Mouse (Mus musculus) embryonic facial prominence, embryonic 13.5 days (tissue): Measurements from ENCODE around the gene Nap1l5. TPM values are rescaled to one million over a fixed set of nuclear protein-coding genes. Genes with fewer than 3 reads are reported as not detected.
"Not testable (repeated sequence)": the region's sequence is repeated elsewhere in the genome, so short reads cannot be mapped to it uniquely, and the experiment has no call there.

Experiments used
- ATAC-seq: fragments of 200-750 bp; cut with Nextera tagmentation; 2 replicates; pipeline ENCODE4 v1.8.0; 2017; ENCODE audit warnings: low read depth; ENCODE audit not compliant: insufficient number of reproducible peaks, insufficient read depth, low FRiP score, low TSS enrichment
- H3K27ac ChIP-seq: fragments of 300-500 bp; sonication (generic); 2 replicates; pipeline ENCODE4 v1.5.1; 2015; ENCODE audit warnings: moderate library complexity, mild to moderate bottlenecking, inconsistent platforms
- H3K27me3 ChIP-seq: fragments of 300-500 bp; sonication (generic); 2 replicates; pipeline ENCODE4 v1.6.1; 2015; ENCODE audit warnings: mild to moderate bottlenecking, inconsistent platforms
- H3K36me3 ChIP-seq: fragments of 300-500 bp; sonication (generic); 2 replicates; pipeline ENCODE4 v1.6.1; 2015; ENCODE audit warnings: mild to moderate bottlenecking, inconsistent platforms
- H3K4me1 ChIP-seq: fragments of 300-500 bp; sonication (generic); 2 replicates; pipeline ENCODE4 v1.6.1; 2015; ENCODE audit warnings: inconsistent platforms
- H3K4me2 ChIP-seq: fragments of 300-500 bp; sonication (generic); 2 replicates; pipeline ENCODE4 v1.6.1; 2015; ENCODE audit warnings: moderate library complexity, mild to moderate bottlenecking, inconsistent platforms
- H3K4me3 ChIP-seq: fragments of 300-500 bp; sonication (generic); 2 replicates; pipeline ENCODE4 v1.5.1; 2015; ENCODE audit warnings: mild to moderate bottlenecking, inconsistent platforms
- H3K9ac ChIP-seq: fragments of 300-500 bp; sonication (generic); 2 replicates; pipeline ENCODE4 v1.6.1; 2015; ENCODE audit warnings: mild to moderate bottlenecking, inconsistent platforms
- H3K9me3 ChIP-seq: fragments of 300-500 bp; sonication (generic); 2 replicates; pipeline ENCODE4 v1.6.1; 2016; ENCODE audit warnings: inconsistent platforms
- WGBS: fragments of 180-500 bp; shearing (Covaris S2); methylation state at CpG from one replicate; pipeline ENCODE4 v1.1.7; 2015; ENCODE audit warnings: mixed read lengths; 5-methylcytosine and 5-hydroxymethylcytosine counted together
- polyA plus RNA-seq: library from polyadenylated mRNA; unstranded; fragments of >200 nt; fragmentation: Nextera tagmentation; extraction: Ambion mirVana; gene quantifications from 2 replicates; pipeline ENCODE4 v1.2.1, GENCODE M21; 2015

The Nap1l5 gene
- polyA plus RNA-seq, 1 experiment from 2014 or later = 2.3 TPM

GRCm38 (mm10) chr6:58879572-58879971, 27.3 kb downstream of the Nap1l5 start:
- H3K4me1 ChIP-seq = no peaks in the 10 kb centered on the region
- no peak overlapping the region for H3K4me2 ChIP-seq
- 72% methylated on average over 4 of the region's 4 CpGs for WGBS
- H3K36me3 ChIP-seq = 0 out of 2 replicates have a peak, but pooled peaks cover 4% of the 10 kb centered on the region
- no peak for ATAC-seq
- no peak overlapping the region for H3K27ac ChIP-seq
- no peak overlapping the region for H3K4me3 ChIP-seq
- H3K9me3 ChIP-seq = no peaks in the 10 kb centered on the region
- no peak overlapping the region for H3K9ac ChIP-seq
- H3K27me3 ChIP-seq = no peaks in the 10 kb centered on the region

- 93% methylated on average over 6 of the region's 6 CpGs for WGBS
- not testable (repeated sequence) for ATAC-seq, H3K4me2 ChIP-seq, H3K9ac ChIP-seq, H3K27me3 ChIP-seq, H3K9me3 ChIP-seq, H3K27ac ChIP-seq, H3K36me3 ChIP-seq, H3K4me3 ChIP-seq, H3K4me1 ChIP-seq
Observed at GRCm38 (mm10) chr6:58867858-58868257, 39.0 kb downstream of the Nap1l5 start.

- no peak overlapping the region for H3K4me2 ChIP-seq
- no peak overlapping the region for H3K4me3 ChIP-seq
- no peaks in the 10 kb centered on the region for H3K27me3 ChIP-seq
- no peak overlapping the region for H3K27ac ChIP-seq
- no peaks in the 10 kb centered on the region for H3K9me3 ChIP-seq
- H3K9ac ChIP-seq = no peak overlapping the region
- peaks cover 13% of the 10 kb centered on the region for H3K4me1 ChIP-seq
- WGBS = 85% methylated on average over 4 of the region's 4 CpGs
- ATAC-seq = no peak
- 0 out of 2 replicates have a peak, but pooled peaks cover 4% of the 10 kb centered on the region for H3K36me3 ChIP-seq
Observed at GRCm38 (mm10) chr6:58863631-58864235, 43.1 kb downstream of the Nap1l5 start.

GRCm38 (mm10) chr6:58862446-58862993, 44.4 kb downstream of the Nap1l5 start:
- ATAC-seq = 0 out of 2 replicates have a peak, but pooled peaks have one; percentile 15
- Histone ChIP-seq H3K9ac (no peak overlapping the region), H3K27ac (no peak overlapping the region; the same call in 1 of the 2 replicates), H3K4me3 (no peak overlapping the region), H3K4me2 (no peak overlapping the region; the same call in 1 of the 2 replicates), H3K36me3 (0 out of 2 replicates have a peak, but pooled peaks cover 4% of the 10 kb centered on the region), H3K27me3 (no peaks in the 10 kb centered on the region), H3K4me1 (peaks cover 13% of the 10 kb centered on the region), H3K9me3 (no peaks in the 10 kb centered on the region)
- 47% methylated on average over 9 of the region's 9 CpGs for WGBS

- Histone ChIP-seq H3K4me2 (no peak overlapping the region), H3K36me3 (0 out of 2 replicates have a peak, but pooled peaks cover 4% of the 10 kb centered on the region), H3K27ac (no peak overlapping the region), H3K9ac (no peak overlapping the region), H3K9me3 (no peaks in the 10 kb centered on the region), H3K4me3 (no peak overlapping the region), H3K4me1 (peaks cover 13% of the 10 kb centered on the region), H3K27me3 (no peaks in the 10 kb centered on the region)
- WGBS = 82% methylated on average over 4 of the region's 4 CpGs
- no peak for ATAC-seq
Observed at GRCm38 (mm10) chr6:58859517-58859916, 47.4 kb downstream of the Nap1l5 start.

- WGBS = 72% methylated on average over 2 of the region's 2 CpGs
- Histone ChIP-seq H3K4me2 (no peak overlapping the region), H3K9me3 (no peaks in the 10 kb centered on the region), H3K4me1 (0 out of 2 replicates have a peak, but pooled peaks cover 3% of the 10 kb centered on the region), H3K4me3 (no peak overlapping the region), H3K27ac (no peak overlapping the region), H3K9ac (no peak overlapping the region), H3K36me3 (0 out of 2 replicates have a peak, but pooled peaks cover 4% of the 10 kb centered on the region), H3K27me3 (no peaks in the 10 kb centered on the region)
- no peak for ATAC-seq
Observed at GRCm38 (mm10) chr6:58856494-58856893, 50.4 kb downstream of the Nap1l5 start.

- WGBS = 84% methylated on average over 10 of the region's 10 CpGs
- Histone ChIP-seq H3K27ac (no peak overlapping the region), H3K9ac (no peak overlapping the region), H3K4me3 (no peak overlapping the region), H3K4me1 (0 out of 2 replicates have a peak, but pooled peaks cover 3% of the 10 kb centered on the region), H3K27me3 (no peaks in the 10 kb centered on the region), H3K9me3 (no peaks in the 10 kb centered on the region), H3K4me2 (no peak overlapping the region), H3K36me3 (0 out of 2 replicates have a peak, but pooled peaks cover 4% of the 10 kb centered on the region)
- ATAC-seq = no peak
Observed at GRCm38 (mm10) chr6:58855676-58856367, 51.1 kb downstream of the Nap1l5 start.

Other genes with a start within 250 kb of the Nap1l5 start
- 6.9 TPM in 2 replicates for gene Herc3, start 75.6 kb downstream of the Nap1l5 start, polyA plus RNA-seq
- gene Fam13a, start 117.5 kb upstream of the Nap1l5 start, polyA plus RNA-seq = 6.8 and 7.5 TPM in 2 replicates